Mouse (Mus musculus) spleen, postnatal 14 days (tissue): ENCODE measurements around the gene Dusp1.

Experiments used
- DNase-seq, 2 experiments: peaks; one replicate each; pipeline ENCODE4 v3.0.0; 2021 to 2022; ENCODE audit warnings: low spot score in 2 of 2

Dusp1 gene

GRCm38 (mm10) chr17:26502808-26503671 is 58.9 kb downstream of the Dusp1 start:
- peak in 1 of 2 experiments; percentile 20 for DNase-seq

DNA sequence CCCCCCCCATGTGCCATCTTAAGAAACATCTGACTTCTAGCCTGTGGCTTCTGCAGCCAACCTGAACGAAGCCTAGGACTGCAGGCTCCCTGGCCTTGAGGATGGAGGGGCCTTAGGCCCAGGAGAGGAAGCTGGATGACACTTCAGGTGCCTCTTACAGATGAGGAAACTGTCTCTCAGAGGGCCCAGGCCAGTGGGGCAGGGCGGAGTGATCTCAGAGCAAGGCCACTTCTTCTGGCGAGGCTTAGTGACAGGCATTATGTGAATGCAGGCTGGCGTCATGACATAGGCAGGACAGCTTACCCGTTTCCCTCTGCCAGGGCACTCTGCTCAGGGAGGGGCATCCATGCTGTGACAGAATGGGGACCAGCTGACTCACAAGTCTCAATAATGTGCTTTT is 60.1 kb downstream of the Dusp1 start:
- DNase-seq: no peak

DNA sequence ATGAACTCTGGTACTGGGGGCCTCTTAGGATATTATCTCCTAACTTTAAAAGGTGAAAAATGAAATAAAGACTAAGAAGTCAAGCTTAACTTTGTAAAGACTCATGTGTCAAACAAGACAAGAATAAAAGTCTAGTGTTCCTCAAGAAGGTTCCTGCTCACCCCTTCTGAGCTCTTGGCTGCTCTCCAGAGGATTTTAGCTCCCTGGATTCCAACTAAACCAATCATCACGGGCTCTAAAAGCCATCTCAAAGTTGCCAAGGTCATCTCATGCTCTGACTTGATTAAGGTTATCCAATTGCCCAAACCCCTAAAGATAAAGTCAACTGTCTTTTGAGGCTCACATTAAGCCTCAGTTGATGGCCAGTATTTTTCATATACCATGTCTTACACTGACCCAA is 63.3 kb downstream of the Dusp1 start:
- no peak for DNase-seq

GRCm38 (mm10) chr17:26497416-26497923 is 64.5 kb downstream of the Dusp1 start:
- DNase-seq: no peak

GRCm38 (mm10) chr17:26494642-26495468 is 67.1 kb downstream of the Dusp1 start:
- no peak for DNase-seq

DNA sequence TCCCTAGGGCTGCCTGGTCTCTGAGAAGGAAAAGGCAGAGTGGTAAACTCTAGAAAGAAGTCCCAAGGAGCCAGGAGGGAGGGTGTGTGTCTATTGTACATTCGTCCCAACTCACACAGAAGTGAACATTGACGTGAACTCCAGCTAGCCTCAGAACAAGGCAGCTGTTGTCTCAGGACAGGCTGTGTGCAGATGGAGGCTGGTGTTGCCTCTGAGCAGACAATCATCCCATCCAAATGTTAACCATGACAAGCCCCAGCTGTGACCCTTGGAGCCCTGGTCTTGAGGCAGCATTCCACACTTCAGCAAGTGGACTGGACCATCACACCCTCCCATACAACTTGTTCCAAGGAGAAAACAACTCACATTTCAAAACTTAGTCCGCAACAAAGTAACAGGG is 69.7 kb downstream of the Dusp1 start:
- DNase-seq: no peak

DNA sequence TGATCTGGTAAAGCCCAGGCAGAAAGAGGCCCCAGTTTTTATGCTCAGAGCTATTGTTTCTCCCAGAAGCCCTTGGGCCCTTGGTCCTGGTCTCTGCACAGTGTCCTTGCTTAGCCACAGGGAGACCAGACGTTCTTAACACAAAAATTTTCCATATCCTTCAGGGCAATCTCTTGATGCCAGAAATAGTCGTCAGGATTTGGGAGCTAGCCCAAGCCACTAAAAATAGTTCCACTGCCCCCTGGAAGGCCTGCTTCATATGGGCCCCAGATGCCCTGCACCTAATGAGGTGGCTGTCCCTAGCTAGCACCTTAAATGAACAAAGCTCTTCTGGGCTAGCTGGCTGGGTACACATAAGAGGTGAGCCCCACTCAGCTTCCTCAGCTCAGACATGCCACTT is 71.0 kb downstream of the Dusp1 start:
- DNase-seq: no peak

DNA sequence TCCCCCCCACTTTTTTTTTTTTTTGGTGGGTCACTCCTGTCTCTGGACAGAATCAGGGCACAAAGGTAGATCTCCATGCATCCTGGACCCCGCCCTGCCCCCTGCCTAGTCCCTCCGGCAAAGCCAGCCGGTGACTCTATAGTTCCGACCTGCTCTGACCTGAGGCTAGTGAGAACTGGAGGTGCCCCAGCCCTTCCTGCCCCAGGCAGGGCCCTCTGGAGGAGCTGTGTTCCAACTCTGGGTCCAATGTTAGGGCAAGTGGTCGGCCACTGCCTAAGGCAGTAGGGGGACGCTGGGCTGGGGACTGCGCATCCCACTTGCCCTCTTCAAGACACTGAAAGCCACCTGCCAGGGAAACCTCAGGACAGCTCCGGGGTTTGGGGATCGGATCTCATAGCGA is 71.9 kb downstream of the Dusp1 start:
- no peak for DNase-seq

GRCm38 (mm10) chr17:26488711-26489403 is 73.1 kb downstream of the Dusp1 start:
- DNase-seq: no peak

- no peak for DNase-seq
Observed at GRCm38 (mm10) chr17:26487917-26488316, 74.0 kb downstream of the Dusp1 start.

- DNase-seq: no peak
Observed at GRCm38 (mm10) chr17:26487266-26487665, 74.7 kb downstream of the Dusp1 start.

DNA sequence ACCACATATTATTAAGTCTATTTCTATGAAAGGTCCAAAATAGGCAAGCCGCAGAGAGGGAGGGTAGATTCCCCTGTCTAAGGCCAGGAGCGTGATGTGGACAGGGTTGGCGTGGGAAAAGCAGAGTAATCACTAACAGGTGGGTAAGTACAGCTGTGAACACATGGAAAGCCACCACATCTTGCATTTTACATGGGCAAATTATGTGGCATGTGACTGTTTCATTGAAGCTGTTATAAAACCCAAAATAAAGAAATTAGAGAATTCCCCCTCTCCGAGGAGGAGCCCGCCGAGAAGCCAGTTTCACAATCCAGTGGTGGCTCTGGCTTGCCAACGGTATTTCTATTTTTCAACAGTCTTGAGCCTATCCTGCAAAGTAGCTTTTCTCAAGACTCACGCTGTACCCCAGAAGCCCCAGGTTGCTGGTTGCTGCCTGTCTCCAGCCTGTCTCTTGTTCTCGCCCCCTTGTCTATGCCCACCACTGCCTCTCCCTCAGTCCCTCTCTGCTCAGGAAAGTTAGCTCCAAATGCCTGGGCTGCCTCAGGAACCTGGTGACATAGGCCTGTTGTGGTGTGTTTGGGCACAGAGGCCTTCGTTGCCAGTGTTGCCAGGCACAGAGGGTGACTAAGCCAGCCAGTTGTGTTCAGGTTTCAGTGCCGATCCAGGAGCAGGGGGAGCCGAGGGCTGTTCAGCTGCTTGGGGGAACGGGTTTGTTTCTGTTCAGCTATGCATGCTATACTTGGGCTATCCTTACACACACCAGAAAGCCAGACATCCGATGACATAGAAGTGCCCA is 77.1 kb downstream of the Dusp1 start:
- DNase-seq: no peak

GRCm38 (mm10) chr17:26480956-26481355 is 81.0 kb downstream of the Dusp1 start:
- DNase-seq: no peak

GRCm38 (mm10) chr17:26479619-26480018 is 82.3 kb downstream of the Dusp1 start:
- no peak for DNase-seq

DNA sequence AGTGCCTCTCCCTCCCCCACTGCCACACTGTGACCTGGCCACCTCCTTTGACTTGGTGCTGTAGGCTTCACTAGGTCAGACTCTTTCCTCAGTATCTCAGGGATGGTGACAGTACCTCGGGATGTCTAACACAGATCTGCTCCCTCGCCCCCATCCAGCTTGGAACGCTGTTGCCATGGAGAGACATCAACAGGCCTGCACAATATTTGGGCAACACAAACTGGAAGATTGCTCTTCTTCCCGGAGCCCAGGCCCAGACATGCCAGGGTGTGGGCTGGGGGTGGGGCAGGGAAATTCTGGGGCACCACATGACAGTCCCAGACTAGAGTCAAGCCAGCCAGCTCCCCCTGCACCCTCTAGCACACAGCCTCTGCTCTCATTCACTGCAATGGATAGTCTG is 83.3 kb downstream of the Dusp1 start:
- no peak for DNase-seq

GRCm38 (mm10) chr17:26476871-26477270 is 85.1 kb downstream of the Dusp1 start:
- no peak for DNase-seq

DNA sequence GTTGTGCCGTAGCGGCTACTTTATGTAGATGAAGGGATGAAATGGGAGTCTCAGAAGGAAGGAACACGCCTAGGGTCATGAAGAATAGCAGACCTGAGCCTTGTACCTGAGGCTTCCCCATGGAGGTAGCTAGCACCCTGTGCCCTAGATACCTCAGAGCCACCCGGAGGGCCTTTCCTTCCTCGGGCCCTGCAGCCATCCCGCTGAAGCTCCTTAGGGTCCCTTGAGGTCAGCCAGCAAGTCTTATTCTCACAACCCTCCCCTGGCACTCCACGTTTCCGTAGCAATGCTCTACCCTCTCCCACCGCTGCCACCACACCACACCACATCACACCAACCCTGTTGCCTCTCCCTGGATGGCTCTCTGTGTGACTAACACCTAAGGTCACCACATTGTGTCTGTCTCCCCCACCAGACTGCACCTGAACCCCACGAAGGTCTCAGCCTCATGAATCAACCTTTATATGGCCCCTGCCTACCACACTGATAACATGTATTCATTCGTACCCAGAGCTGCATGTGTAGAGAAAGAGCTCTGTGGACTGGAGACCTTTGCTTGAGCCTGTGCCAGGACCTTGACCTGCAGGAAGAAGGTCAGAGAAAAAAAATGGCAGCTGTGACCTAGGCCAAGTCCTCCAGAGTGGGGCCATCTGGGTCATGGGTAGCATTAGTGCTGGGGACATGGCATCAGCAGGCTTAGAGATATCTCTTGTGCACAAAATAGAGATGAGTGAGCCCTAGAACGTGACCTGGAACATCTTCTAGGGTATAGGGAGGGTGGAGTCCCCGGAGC is 93.6 kb downstream of the Dusp1 start:
- DNase-seq: no peak

DNA sequence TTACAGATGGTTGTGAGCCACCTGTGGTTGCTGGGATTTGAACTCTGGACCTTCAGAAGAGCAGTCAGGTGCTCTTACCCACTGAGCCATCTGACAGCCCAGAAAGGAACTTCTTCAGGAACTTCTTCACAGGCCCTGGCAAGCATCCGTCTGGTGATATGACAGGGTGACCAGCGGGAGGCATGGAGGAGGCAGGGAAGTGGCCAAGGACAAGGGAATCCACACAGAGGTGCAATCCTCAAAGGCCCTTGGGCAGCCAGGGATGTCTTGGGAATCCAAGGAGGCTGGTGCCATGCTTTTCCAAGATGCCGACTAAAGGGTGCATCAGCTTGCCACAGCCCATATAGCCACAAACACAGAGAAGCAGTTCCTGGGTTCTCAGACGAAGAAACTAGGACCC is 94.3 kb downstream of the Dusp1 start:
- DNase-seq: no peak

DNA sequence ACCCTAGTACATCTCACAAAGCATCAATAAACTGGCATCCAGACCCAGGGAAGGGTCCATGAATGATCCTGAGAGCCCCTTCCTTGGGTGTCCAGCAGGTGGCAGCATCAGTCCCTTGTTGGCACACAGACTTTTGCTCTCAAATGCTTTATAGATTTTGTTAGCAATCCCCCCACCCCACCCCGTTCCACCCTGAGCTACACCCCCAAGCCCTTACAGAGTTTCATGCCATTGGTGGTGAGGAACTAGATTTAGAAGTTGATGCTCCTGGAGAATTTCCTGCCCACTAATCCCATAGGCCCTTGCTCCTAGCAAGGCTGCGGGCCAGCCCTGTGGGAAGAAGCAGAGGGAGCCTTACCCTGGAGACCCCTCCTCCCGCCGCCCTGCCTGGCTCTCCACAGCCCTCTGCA is 95.2 kb downstream of the Dusp1 start:
- DNase-seq: peak; percentile 49 to 70

DNA sequence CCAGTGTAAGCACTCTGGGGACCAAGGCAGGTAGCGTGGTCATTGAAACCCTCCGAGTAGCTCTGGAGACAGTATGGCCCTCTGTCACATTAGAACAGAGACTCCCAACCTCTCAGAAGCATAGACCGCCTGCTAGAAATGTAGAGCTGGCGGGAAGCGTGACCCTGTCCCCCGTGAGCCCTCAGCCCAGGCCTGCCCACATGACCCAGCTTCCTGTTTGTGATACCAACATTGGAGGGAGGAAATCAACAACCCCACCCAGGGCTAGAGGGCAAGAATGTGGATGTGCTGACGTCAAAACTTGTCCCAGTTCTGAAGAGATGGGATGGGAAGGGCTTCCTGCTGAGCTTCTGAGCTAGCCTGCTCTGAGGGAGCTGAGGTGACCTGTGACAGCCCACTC is 97.0 kb downstream of the Dusp1 start:
- DNase-seq: no peak
